Mouse (Mus musculus) right cerebral cortex, postnatal 4 days (tissue): ENCODE results near the gene Akr1b10.
"Not testable (repeated sequence)": the region's sequence is repeated elsewhere in the genome, so short reads cannot be mapped to it uniquely, and the experiment has no call there.

Experiments used
- DNase-seq: peaks from one replicate; pipeline ENCODE4 v3.0.0-alpha.2; 2022

Gene Akr1b10

DNA sequence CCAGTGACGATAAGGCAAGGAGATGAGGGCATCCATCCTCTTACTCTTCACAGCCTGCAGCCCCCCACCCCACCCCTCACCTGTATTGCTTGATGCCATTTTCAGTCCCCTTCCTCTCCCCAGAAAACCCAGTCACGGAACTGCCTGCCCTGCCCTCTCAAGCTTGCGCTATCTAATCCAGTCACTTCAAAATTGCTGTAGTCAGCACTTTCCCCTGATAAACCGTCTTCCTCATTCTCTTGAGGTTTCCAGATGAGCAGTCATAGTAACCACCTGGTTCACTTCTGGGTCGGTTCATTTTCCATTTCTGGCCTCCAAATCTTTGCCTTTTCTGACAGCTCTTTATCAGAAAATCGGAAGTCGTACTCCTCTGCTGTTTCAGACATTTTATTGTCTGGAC is 10.2 kb upstream of the Akr1b10 start:
- DNase-seq, result no peak

- DNase-seq, result not testable (repeated sequence)
Observed at GRCm38 (mm10) chr6:34375888-34376287, 8.1 kb upstream of the Akr1b10 start.

- no peak for DNase-seq
Observed at GRCm38 (mm10) chr6:34383401-34383800, 617 bp upstream of the Akr1b10 start.

- peak; percentile 13 for DNase-seq
Observed at GRCm38 (mm10) chr6:34384701-34385370, 818 bp downstream of the Akr1b10 start.

DNA sequence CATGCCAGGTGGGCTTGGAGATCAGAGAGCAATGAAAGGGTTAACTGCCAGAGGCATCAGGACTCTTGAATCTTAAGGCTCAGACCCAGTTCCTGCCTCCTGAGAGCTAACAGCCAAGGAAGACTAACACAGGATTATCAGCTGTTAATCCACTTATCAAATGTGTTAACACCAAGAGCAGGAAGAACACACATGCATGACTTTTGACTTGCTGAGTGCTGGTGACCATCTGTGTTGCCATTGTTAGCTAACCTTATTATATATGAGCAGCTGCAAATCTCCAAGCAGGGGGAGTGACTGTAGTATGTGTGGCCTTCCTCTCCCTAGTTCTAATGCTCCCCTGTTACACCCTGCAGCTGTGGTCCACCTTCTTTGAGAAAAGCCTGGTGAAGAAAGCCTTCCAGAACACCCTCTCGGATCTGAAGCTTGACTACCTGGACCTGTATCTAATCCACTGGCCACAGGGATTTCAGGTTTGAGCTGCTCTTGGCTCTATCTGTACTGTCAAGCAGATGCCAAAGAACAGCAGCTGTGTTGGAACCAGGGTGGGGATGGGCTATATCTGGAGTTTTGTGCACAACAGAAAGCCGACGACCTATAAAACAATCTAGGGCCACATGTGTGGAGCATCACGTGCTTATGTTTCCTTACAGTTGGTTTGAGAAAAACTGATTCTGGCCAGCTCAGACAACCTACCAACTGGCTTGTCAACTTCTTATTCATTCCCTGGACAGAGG is 4.6 kb downstream of the Akr1b10 start:
- DNase-seq, result no peak

- DNase-seq, result no peak
Observed at GRCm38 (mm10) chr6:34395897-34396296, 11.9 kb downstream of the Akr1b10 start.

GRCm38 (mm10) chr6:34398431-34398830 is 14.4 kb downstream of the Akr1b10 start:
- DNase-seq, result no peak

GRCm38 (mm10) chr6:34399606-34400220 is 15.7 kb downstream of the Akr1b10 start:
- no peak for DNase-seq

GRCm38 (mm10) chr6:34400696-34401095 is 16.7 kb downstream of the Akr1b10 start:
- DNase-seq, result no peak

- no peak for DNase-seq
Observed at GRCm38 (mm10) chr6:34406746-34407145, 22.7 kb downstream of the Akr1b10 start.

DNA sequence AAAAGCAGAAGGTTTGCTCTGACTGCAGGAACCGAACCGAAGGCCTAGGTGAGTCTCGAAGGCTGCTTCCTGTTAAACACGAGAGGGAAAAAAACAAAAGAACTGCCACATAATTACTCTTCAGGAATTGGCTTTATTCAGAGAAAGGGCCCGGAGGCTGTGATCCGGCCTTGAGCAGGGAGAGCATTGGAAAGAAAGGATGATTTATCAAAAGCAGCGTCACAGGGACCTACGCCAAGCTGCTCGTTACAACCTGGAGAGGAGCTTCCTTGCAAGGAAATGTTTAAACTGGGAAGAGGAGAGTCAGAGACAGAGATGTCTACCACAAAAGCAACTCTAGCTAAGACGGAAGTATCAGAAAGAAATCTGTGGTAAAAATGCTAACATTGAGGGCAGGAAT is 23.4 kb downstream of the Akr1b10 start:
- DNase-seq, result no peak

- DNase-seq, result no peak
Observed at GRCm38 (mm10) chr6:34412023-34412422, 28.0 kb downstream of the Akr1b10 start, which contains the start of gene Akr1b7. Gene Akr1b7 (plus strand): TSS chr6:34412334.

DNA sequence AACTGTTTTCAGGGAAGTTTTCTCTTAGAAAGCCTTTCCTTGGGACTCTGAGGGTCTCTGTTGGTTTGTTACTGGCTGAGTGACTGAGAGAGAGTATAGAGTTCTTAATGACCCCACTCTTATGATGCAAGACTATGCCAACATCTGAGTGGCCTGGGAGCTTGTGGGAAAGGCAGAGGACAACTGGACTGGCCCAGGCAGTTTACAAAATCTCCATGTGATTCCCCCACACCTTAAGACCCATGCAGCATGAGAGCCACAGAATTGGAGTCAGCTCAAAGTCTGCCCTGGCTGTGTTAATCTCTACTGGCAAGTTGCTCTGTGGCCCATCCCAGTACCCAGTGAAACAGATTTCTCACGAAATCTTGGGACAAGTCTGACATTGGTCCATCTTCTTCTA is 28.7 kb downstream of the Akr1b10 start:
- no peak for DNase-seq

DNA sequence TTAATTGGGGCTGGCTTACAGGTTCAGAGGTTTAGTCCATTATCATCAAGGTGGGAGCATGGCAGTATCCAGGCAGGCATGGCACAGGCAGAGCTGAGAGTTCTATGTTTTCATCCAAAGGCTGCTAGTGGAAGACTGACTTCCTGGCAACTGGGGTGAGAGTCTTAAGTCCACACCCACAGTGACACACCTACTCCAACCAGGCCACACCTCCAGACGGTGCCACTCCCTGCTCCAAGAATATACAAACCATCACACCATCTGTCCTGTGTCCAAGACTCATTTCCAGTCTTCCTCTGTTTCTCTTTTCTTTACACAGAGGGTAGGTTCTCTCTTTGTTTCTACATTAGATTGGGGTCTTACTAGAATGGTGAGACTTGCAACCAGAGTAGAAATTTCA is 29.4 kb downstream of the Akr1b10 start:
- not testable (repeated sequence) for DNase-seq

DNA sequence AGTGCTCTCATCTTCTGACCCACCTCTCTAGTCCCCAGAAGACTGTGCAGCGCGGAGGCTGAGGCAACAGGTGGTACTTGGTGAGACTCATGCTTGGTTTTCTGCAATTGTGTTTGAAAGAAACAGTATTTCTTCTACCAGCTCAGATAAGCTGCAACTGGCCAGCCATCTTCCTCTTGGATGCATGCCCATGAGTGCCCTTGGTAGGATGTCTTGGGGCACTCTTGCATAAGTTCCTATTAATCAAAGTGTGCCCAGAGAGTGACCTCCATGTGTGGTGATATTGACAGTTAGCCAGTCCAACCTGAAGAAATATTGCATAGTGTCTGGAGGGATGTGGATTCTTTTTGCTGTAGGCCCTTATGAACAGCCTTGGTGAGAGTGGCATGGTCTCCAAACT is 32.5 kb downstream of the Akr1b10 start:
- DNase-seq, result no peak

- no peak for DNase-seq
Observed at GRCm38 (mm10) chr6:34419071-34419470, 35.1 kb downstream of the Akr1b10 start.

- no peak for DNase-seq
Observed at GRCm38 (mm10) chr6:34439006-34439405, 55.0 kb downstream of the Akr1b10 start.

GRCm38 (mm10) chr6:34441556-34442257 is 57.7 kb downstream of the Akr1b10 start:
- DNase-seq, result no peak

- DNase-seq, result no peak
Observed at GRCm38 (mm10) chr6:34443791-34444190, 59.8 kb downstream of the Akr1b10 start.
